Mouse (Mus musculus) mammary gland, adult 2 months (tissue): ENCODE data around the gene Ccdc124. TPM values are rescaled to one million over a fixed set of nuclear protein-coding genes. Genes with fewer than 3 reads are reported as not detected.

Experiments
- polyA plus RNA-seq: library from polyadenylated mRNA; depleted of rRNA; stranded (reverse); fragments of >200 nt; gene quantifications from 2 replicates; pipeline ENCODE4 v1.2.3, GENCODE M21; 2012; ENCODE audit warnings: low replicate concordance; rRNA removed

Ccdc124 gene
- polyA plus RNA-seq = 38.1 and 57.1 TPM in 2 replicates

DNA sequence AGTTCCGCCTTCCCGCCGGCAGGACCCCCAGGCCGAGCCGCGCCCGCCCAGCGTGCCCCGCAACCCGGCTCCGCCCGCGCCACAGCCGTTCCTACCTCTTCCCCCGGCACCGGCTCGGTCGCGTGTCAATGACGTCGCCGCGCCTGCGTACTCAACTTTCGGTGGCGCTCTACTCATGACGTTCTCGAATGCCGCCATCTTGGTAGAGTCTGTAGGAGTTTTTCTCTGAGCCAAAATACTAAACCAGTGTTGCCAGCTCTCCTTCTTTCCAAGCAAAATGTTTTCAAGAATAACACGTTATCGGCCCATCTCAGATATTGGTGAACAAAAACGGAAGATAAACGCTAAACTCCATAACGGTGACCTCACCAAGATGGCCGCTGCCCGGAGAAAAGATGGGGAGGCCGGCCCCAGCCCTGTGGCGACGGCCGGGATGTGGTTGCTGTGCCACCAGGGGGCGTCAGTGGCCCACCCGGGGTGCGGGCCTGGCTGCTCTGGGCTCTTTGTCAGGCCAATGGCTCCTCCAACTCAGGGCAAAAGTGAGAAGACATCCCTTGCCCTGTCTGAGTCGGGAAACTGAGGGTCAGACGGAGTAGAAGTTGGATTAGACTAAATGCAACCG, at the start of gene Ccdc124:
TSS of gene Ccdc124 (minus strand) at position 572 of the 622 bp plus-strand sequence.

GRCm38 (mm10) chr8:70905831-70906736, 32.3 kb upstream of the Ccdc124 start, which contains the start of gene Map1s:
TSS of gene Map1s (plus strand) at chr8:70905932.

DNA sequence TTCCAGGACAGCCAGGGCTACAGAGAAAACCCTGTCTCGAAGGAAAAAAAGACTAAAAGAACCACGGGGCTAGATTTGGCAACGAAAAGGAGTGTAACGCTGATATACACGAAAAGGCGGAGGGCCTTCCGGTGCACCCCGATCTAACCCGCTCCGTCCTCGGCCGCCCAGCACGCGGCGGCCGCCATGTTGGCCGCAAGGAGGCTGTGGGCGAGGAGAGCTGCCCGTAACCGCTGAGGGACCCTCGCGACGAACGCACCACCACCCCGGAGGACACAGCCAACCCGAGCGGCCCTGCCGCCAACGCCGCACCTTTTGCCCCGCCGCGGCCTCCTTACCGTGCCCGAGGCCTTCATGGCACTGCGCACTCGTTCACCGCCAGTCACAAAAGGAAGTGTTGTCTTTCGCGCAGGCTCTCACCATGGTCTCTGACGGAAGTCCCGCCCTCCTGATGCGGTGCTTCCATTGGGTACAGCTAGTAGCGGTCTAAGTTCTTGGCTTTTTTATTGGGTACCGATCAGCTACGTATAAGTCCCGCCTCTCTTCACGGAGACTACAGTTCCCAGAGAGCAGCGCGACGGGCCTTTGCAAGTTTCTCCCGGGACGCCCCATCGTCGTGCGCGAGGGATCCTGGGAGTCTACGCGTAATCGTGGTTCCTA, 23.4 kb upstream of the Ccdc124 start, which contains the start of gene Rpl18a:
TSS of gene Rpl18a (minus strand) at position 392 of the 660 bp plus-strand sequence.

GRCm38 (mm10) chr8:70892022-70892895, 18.5 kb upstream of the Ccdc124 start, which contains the start of gene Slc5a5:
TSS of gene Slc5a5 (minus strand) at chr8:70892757.

DNA sequence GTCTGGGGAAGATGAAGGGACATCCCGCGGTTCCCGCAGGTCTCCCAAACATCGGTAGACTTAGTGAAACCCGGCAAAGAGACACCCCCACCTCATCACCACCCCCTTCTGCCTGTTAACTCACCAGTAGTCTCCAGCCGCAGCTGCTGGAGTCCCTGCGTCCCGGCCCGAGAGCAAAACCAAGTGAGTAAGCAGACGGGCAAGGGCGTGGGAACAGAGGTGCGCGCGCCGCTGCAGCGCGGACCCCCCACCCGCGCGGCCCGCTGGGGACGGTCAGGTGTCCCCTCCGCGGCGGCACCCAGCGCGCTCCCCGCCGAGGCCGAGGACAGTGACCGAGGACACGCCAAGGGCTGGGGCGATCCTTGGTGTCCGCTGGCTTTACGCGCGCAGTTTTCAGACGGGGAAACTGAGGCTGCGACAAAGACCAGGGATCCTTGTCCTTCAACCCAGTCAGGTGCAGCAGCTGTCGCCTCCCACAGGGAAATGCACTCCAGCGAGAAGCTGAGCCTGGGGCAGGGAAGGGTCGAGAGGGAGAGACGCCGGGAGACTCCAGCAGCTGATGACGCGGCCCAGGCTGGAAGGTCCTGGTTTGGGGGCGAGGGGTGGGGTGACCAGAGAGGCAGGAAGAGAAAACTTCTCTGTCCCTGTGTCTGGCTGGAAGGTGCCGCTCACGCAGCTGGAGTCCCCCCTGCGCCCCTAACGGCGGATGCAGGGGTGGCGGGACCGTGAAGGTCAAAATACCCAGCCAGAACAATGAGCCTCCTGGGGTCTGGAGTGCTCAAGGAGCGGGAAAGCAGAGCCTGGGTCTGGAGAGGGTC, 10.7 kb downstream of the Ccdc124 start, which contains the start of gene Kcnn1:
TSS of gene Kcnn1 (minus strand) at position 435 of the 818 bp plus-strand sequence.

GRCm38 (mm10) chr8:70839408-70840351, 34.1 kb downstream of the Ccdc124 start, which contains the start of gene Arrdc2:
TSS of gene Arrdc2 (minus strand) at chr8:70839720.

Other genes with a start within 250 kb of the Ccdc124 start
- 1.3 and 4.8 TPM in 2 replicates for gene Gdf15, start 241.5 kb downstream of the Ccdc124 start, polyA plus RNA-seq
- 36.5 and 50.6 TPM in 2 replicates for gene Pgpep1, start 213.5 kb downstream of the Ccdc124 start, polyA plus RNA-seq
- gene Lsm4, start 200.7 kb downstream of the Ccdc124 start, polyA plus RNA-seq = 62.1 and 102 TPM in 2 replicates
- gene Jund, start 175.0 kb downstream of the Ccdc124 start, polyA plus RNA-seq = 185 and 938 TPM in 2 replicates
- 0.03 and 0.04 TPM in 2 replicates for gene Iqcn, start 170.5 kb downstream of the Ccdc124 start, polyA plus RNA-seq
- gene Gm3336, start 155.4 kb downstream of the Ccdc124 start, polyA plus RNA-seq = 0.20 and 0.50 TPM in 2 replicates
- gene Pde4c, start 150.2 kb downstream of the Ccdc124 start, polyA plus RNA-seq = 5.5 and 6.5 TPM in 2 replicates
- 32.7 and 43.5 TPM in 2 replicates for gene Rab3a, start 119.3 kb downstream of the Ccdc124 start, polyA plus RNA-seq
- gene Mpv17l2, start 113.0 kb downstream of the Ccdc124 start, polyA plus RNA-seq = 69.3 and 175 TPM in 2 replicates
- 149 and 256 TPM in 2 replicates for gene Pik3r2, start 97.2 kb downstream of the Ccdc124 start, polyA plus RNA-seq
- 90.3 and 270 TPM in 2 replicates for gene Mast3, start 68.9 kb downstream of the Ccdc124 start, polyA plus RNA-seq
- 2.4 and 4.3 TPM in 2 replicates for gene Il12rb1, start 65.5 kb downstream of the Ccdc124 start, polyA plus RNA-seq
- gene Arrdc2, start 34.2 kb downstream of the Ccdc124 start, polyA plus RNA-seq = 47.5 and 97.3 TPM in 2 replicates
- gene Kcnn1, start 10.7 kb downstream of the Ccdc124 start, polyA plus RNA-seq = 12.7 and 19.0 TPM in 2 replicates
- 118 and 221 TPM in 2 replicates for gene Slc5a5, start 18.8 kb upstream of the Ccdc124 start, polyA plus RNA-seq
- 5,038 and 8,367 TPM in 2 replicates for gene Rpl18a, start 23.5 kb upstream of the Ccdc124 start, polyA plus RNA-seq
- gene Map1s, start 32.0 kb upstream of the Ccdc124 start, polyA plus RNA-seq = 52.8 and 110 TPM in 2 replicates